Mouse (Mus musculus): ENCODE data around the gene Hpse2. TPM values are rescaled to one million over a fixed set of nuclear protein-coding genes. Genes with fewer than 3 reads are reported as not detected.
"Not testable (repeated sequence)": the region's sequence is repeated elsewhere in the genome, so short reads cannot be mapped to it uniquely, and the experiment has no call there.

The Hpse2 gene
- polyA plus RNA-seq, 1 experiment from 2014 or later = 3.3 TPM

GRCm38 (mm10) chr19:43384346-43384977, 3.7 kb downstream of the Hpse2 start:
- WGBS = 7% methylated on average over 19 of the region's 19 CpGs
- Histone ChIP-seq H3K4me2 (replicated peaks; ENCODE audit: low read depth) (peak overlapping the region; percentile 56), H3K4me1 (replicated peaks; ENCODE audit: control insufficient read depth, insufficient read depth, low read length) (no peaks in the 10 kb centered on the region), H3K4me3 (ENCODE audit: low read depth, low read length) (peak overlapping the region; percentile 41), H3K27ac (ENCODE audit: low read depth, low read length) (peak overlapping the region; percentile 46; the same call in 1 of the 2 replicates), H3K36me3 (ENCODE audit: control insufficient read depth, insufficient read depth) (no peaks in the 10 kb centered on the region), H3K27me3 (replicated peaks; ENCODE audit: control insufficient read depth, insufficient read depth, low read length) (peaks cover 46% of the 10 kb centered on the region), H3K9ac (ENCODE audit: low read depth, low read length) (peak overlapping the region; percentile 42), H3K9me3 (ENCODE audit: control insufficient read depth) (no peaks in the 10 kb centered on the region)
- ATAC-seq = no peak
- TF ChIP-seq CTCF (IDR thresholded peaks at IDR 0.05; ENCODE audit: low read depth) = no peak

GRCm38 (mm10) chr19:43358830-43359229, 29.3 kb downstream of the Hpse2 start:
- Histone ChIP-seq H3K27me3 (replicated peaks; ENCODE audit: control insufficient read depth, insufficient read depth, low read length) (no peaks in the 10 kb centered on the region), H3K4me1 (replicated peaks; ENCODE audit: control insufficient read depth, insufficient read depth, low read length) (no peaks in the 10 kb centered on the region), H3K9me3 (ENCODE audit: control insufficient read depth) (no peaks in the 10 kb centered on the region), H3K4me2 (replicated peaks; ENCODE audit: low read depth) (no peak overlapping the region), H3K27ac (ENCODE audit: low read depth, low read length) (no peak overlapping the region), H3K9ac (ENCODE audit: low read depth, low read length) (no peak overlapping the region), H3K4me3 (ENCODE audit: low read depth, low read length) (no peak overlapping the region), H3K36me3 (ENCODE audit: control insufficient read depth, insufficient read depth) (no peaks in the 10 kb centered on the region)
- WGBS = 90% methylated on average over 3 of the region's 3 CpGs
- ATAC-seq = no peak
- no peak for TF ChIP-seq CTCF (IDR thresholded peaks at IDR 0.05; ENCODE audit: low read depth)

GRCm38 (mm10) chr19:43311125-43311524, 77.0 kb downstream of the Hpse2 start:
- H3K27ac ChIP-seq (ENCODE audit: low read depth, low read length) = no peak overlapping the region
- H3K9ac ChIP-seq (ENCODE audit: low read depth, low read length) = no peak overlapping the region
- no peaks in the 10 kb centered on the region for H3K4me1 ChIP-seq (replicated peaks; ENCODE audit: control insufficient read depth, insufficient read depth, low read length)
- H3K4me3 ChIP-seq (ENCODE audit: low read depth, low read length) = no peak overlapping the region
- no peak for ATAC-seq
- no peaks in the 10 kb centered on the region for H3K9me3 ChIP-seq (ENCODE audit: control insufficient read depth)
- H3K36me3 ChIP-seq (ENCODE audit: control insufficient read depth, insufficient read depth) = no peaks in the 10 kb centered on the region
- TF ChIP-seq CTCF (IDR thresholded peaks at IDR 0.05; ENCODE audit: low read depth) = peak; percentile 68
- no peaks in the 10 kb centered on the region for H3K27me3 ChIP-seq (replicated peaks; ENCODE audit: control insufficient read depth, insufficient read depth, low read length)
- no peak overlapping the region for H3K4me2 ChIP-seq (replicated peaks; ENCODE audit: low read depth)

GRCm38 (mm10) chr19:43306756-43307155, 81.4 kb downstream of the Hpse2 start:
- Histone ChIP-seq H3K4me2 (replicated peaks; ENCODE audit: low read depth) (no peak overlapping the region), H3K4me1 (replicated peaks; ENCODE audit: control insufficient read depth, insufficient read depth, low read length) (no peaks in the 10 kb centered on the region), H3K4me3 (ENCODE audit: low read depth, low read length) (no peak overlapping the region), H3K27me3 (replicated peaks; ENCODE audit: control insufficient read depth, insufficient read depth, low read length) (no peaks in the 10 kb centered on the region), H3K36me3 (ENCODE audit: control insufficient read depth, insufficient read depth) (no peaks in the 10 kb centered on the region), H3K27ac (ENCODE audit: low read depth, low read length) (no peak overlapping the region), H3K9me3 (ENCODE audit: control insufficient read depth) (no peaks in the 10 kb centered on the region), H3K9ac (ENCODE audit: low read depth, low read length) (no peak overlapping the region)
- no peak for ATAC-seq
- peak; percentile 58 for TF ChIP-seq CTCF (IDR thresholded peaks at IDR 0.05; ENCODE audit: low read depth)

GRCm38 (mm10) chr19:43281336-43281735, 106.8 kb downstream of the Hpse2 start:
- H3K27me3 ChIP-seq (replicated peaks; ENCODE audit: control insufficient read depth, insufficient read depth, low read length); ATAC-seq; H3K9ac ChIP-seq (ENCODE audit: low read depth, low read length); H3K27ac ChIP-seq (ENCODE audit: low read depth, low read length); H3K4me3 ChIP-seq (ENCODE audit: low read depth, low read length); H3K4me1 ChIP-seq (replicated peaks; ENCODE audit: control insufficient read depth, insufficient read depth, low read length); H3K36me3 ChIP-seq (ENCODE audit: control insufficient read depth, insufficient read depth); H3K9me3 ChIP-seq (ENCODE audit: control insufficient read depth); H3K4me2 ChIP-seq (replicated peaks; ENCODE audit: low read depth): not testable (repeated sequence)
- WGBS = 97% methylated on average over 1 of the region's 1 CpGs

- no peak for ATAC-seq
- TF ChIP-seq CTCF (IDR thresholded peaks at IDR 0.05; ENCODE audit: low read depth) = no peak
Observed at GRCm38 (mm10) chr19:43243993-43244392, 144.2 kb downstream of the Hpse2 start.

GRCm38 (mm10) chr19:43231711-43232110, 156.4 kb downstream of the Hpse2 start:
- WGBS = 69% methylated on average over 3 of the region's 3 CpGs
- ATAC-seq = no peak
- no peaks in the 10 kb centered on the region for H3K36me3 ChIP-seq (ENCODE audit: control insufficient read depth, insufficient read depth)
- no peak for TF ChIP-seq CTCF (IDR thresholded peaks at IDR 0.05; ENCODE audit: low read depth)
- no peaks in the 10 kb centered on the region for H3K27me3 ChIP-seq (replicated peaks; ENCODE audit: control insufficient read depth, insufficient read depth, low read length)
- no peak overlapping the region for H3K27ac ChIP-seq (ENCODE audit: low read depth, low read length)
- H3K9ac ChIP-seq (ENCODE audit: low read depth, low read length) = no peak overlapping the region
- H3K4me3 ChIP-seq (ENCODE audit: low read depth, low read length) = no peak overlapping the region
- no peak overlapping the region for H3K4me2 ChIP-seq (replicated peaks; ENCODE audit: low read depth)
- H3K9me3 ChIP-seq (ENCODE audit: control insufficient read depth) = no peaks in the 10 kb centered on the region
- H3K4me1 ChIP-seq (replicated peaks; ENCODE audit: control insufficient read depth, insufficient read depth, low read length) = no peaks in the 10 kb centered on the region

More at GRCm38 (mm10) chr19:43243993-43244392, 144.2 kb downstream of the Hpse2 start:
- Histone ChIP-seq H3K27ac (ENCODE audit: low read depth, low read length) (no peak overlapping the region), H3K4me1 (replicated peaks; ENCODE audit: control insufficient read depth, insufficient read depth, low read length) (no peaks in the 10 kb centered on the region), H3K9ac (ENCODE audit: low read depth, low read length) (no peak overlapping the region), H3K4me3 (ENCODE audit: low read depth, low read length) (no peak overlapping the region), H3K36me3 (ENCODE audit: control insufficient read depth, insufficient read depth) (no peaks in the 10 kb centered on the region), H3K9me3 (ENCODE audit: control insufficient read depth) (no peaks in the 10 kb centered on the region), H3K4me2 (replicated peaks; ENCODE audit: low read depth) (no peak overlapping the region), H3K27me3 (replicated peaks; ENCODE audit: control insufficient read depth, insufficient read depth, low read length) (no peaks in the 10 kb centered on the region)
- WGBS = 73% methylated on average over 4 of the region's 4 CpGs
